Mouse (Mus musculus) midbrain, embryonic 15.5 days (tissue): ENCODE results near the gene Slc27a1. TPM values are rescaled to one million over a fixed set of nuclear protein-coding genes. Genes with fewer than 3 reads are reported as not detected.

Experiments
- ATAC-seq: fragments of 200-750 bp; cut with Nextera tagmentation; replicated peaks from 2 replicates; pipeline ENCODE4 v1.8.0; 2017; ENCODE audit warnings: moderate TSS enrichment
- H3K27ac ChIP-seq: fragments of 300-500 bp; sonication (generic); 2 replicates; pipeline ENCODE4 v1.5.1; 2015; ENCODE audit warnings: mild to moderate bottlenecking, inconsistent platforms
- H3K27me3 ChIP-seq: fragments of 300-500 bp; sonication (generic); replicated peaks from 2 replicates; pipeline ENCODE4 v1.6.1; 2015; ENCODE audit warnings: inconsistent platforms
- H3K36me3 ChIP-seq: fragments of 300-500 bp; sonication (generic); replicated peaks from 2 replicates; pipeline ENCODE4 v1.6.1; 2015; ENCODE audit warnings: inconsistent platforms
- H3K4me1 ChIP-seq: fragments of 300-500 bp; sonication (generic); 2 replicates; pipeline ENCODE4 v1.6.1; 2015; ENCODE audit warnings: inconsistent platforms
- H3K4me2 ChIP-seq: fragments of 300-500 bp; sonication (generic); 2 replicates; pipeline ENCODE4 v1.6.1; 2015; ENCODE audit warnings: inconsistent platforms, mild to moderate bottlenecking, moderate library complexity
- H3K4me3 ChIP-seq: fragments of 300-500 bp; sonication (generic); 2 replicates; pipeline ENCODE4 v1.5.1; 2015; ENCODE audit warnings: mild to moderate bottlenecking, inconsistent platforms
- H3K9ac ChIP-seq: fragments of 300-500 bp; sonication (generic); 2 replicates; pipeline ENCODE4 v1.6.1; 2015; ENCODE audit warnings: mild to moderate bottlenecking, inconsistent platforms
- H3K9me3 ChIP-seq: fragments of 300-500 bp; sonication (generic); 2 replicates; pipeline ENCODE4 v1.6.1; 2016; ENCODE audit warnings: inconsistent platforms
- WGBS: fragments of 180-500 bp; shearing (Covaris S2); methylation state at CpG from one replicate; pipeline ENCODE4 v1.1.7; 2015; ENCODE audit warnings: mixed read lengths; 5-methylcytosine and 5-hydroxymethylcytosine counted together
- microRNA-seq: library from miRNA; unstranded; fragments of <30 nt; microRNA quantifications from one replicate; pipeline ENCODE4, GENCODE M21; 2016
- polyA plus RNA-seq: library from polyadenylated mRNA; unstranded; fragments of >200 nt; fragmentation: Nextera tagmentation; extraction: Ambion mirVana; gene quantifications from 2 replicates; pipeline ENCODE4 v1.2.1, GENCODE M21; 2015

The Slc27a1 gene
- polyA plus RNA-seq, 1 experiment from 2014 or later, result 67.4 TPM

DNA sequence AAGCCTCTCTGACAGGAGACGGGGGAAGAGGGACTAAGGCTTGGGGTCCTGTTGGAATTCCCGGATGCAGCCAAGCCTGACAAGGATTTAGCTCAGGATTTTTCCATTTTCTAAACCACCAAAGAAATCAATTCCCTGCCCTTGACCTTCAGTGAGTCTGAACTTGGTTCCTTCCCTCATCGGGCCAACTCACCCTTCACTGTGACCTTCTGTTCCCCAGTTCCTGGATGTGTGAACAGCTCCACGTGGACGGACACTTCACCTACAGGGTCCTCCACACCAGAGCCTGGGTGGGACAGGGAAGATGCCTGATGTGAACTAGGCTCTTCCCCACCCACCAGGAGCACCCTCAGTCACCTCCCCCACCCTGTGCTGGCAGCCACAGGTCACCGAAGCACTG, 62.1 kb downstream of the Slc27a1 start:
- no peak for ATAC-seq
- H3K4me3 ChIP-seq, result no peak overlapping the region
- 86% methylated on average over 6 of the region's 6 CpGs for WGBS
- H3K4me1 ChIP-seq, result peaks cover 27% of the 10 kb centered on the region
- H3K36me3 ChIP-seq, result 0 out of 2 replicates have a peak, but pooled peaks cover 3% of the 10 kb centered on the region
- no peak overlapping the region for H3K9ac ChIP-seq
- no peak overlapping the region for H3K27ac ChIP-seq
- peaks cover 19% of the 10 kb centered on the region for H3K27me3 ChIP-seq
- H3K4me2 ChIP-seq, result no peak overlapping the region
- no peaks in the 10 kb centered on the region for H3K9me3 ChIP-seq

GRCm38 (mm10) chr8:71631897-71632296, 63.2 kb downstream of the Slc27a1 start:
- H3K4me3 ChIP-seq, result no peak overlapping the region
- peaks cover 19% of the 10 kb centered on the region for H3K27me3 ChIP-seq
- 0 out of 2 replicates have a peak, but pooled peaks cover 5% of the 10 kb centered on the region for H3K36me3 ChIP-seq
- WGBS, result 58% methylated on average over 2 of the region's 2 CpGs
- H3K4me2 ChIP-seq, result no peak overlapping the region
- H3K9ac ChIP-seq, result no peak overlapping the region
- H3K4me1 ChIP-seq, result peaks cover 27% of the 10 kb centered on the region
- no peak overlapping the region for H3K27ac ChIP-seq
- ATAC-seq, result no peak
- H3K9me3 ChIP-seq, result no peaks in the 10 kb centered on the region

DNA sequence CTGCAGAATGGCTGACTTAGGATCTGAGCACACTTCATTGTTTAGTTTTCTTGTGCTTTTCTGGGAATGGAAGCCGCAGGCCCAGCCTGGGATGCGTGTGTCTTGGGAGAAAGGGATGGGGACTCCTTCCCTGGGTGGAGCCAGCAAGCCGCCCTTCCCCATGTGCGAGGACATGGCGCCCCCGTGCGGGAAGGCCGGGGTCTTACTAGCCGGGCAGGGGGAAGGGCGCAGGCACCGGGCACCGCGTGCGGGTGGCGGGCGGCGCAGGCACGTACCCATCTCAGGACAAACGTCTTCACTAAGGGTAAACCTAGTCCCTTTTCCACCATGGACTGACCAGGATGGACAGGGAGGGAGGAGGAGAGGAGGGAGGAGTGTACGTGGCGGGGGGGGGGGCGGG, 64.5 kb downstream of the Slc27a1 start:
- Histone ChIP-seq H3K4me1 (peaks cover 27% of the 10 kb centered on the region), H3K27ac (no peak overlapping the region), H3K4me2 (no peak overlapping the region), H3K27me3 (peaks cover 19% of the 10 kb centered on the region), H3K9ac (no peak overlapping the region), H3K4me3 (no peak overlapping the region), H3K9me3 (no peaks in the 10 kb centered on the region), H3K36me3 (0 out of 2 replicates have a peak, but pooled peaks cover 5% of the 10 kb centered on the region)
- WGBS, result 6% methylated on average over 19 of the region's 22 CpGs
- ATAC-seq, result no peak

DNA sequence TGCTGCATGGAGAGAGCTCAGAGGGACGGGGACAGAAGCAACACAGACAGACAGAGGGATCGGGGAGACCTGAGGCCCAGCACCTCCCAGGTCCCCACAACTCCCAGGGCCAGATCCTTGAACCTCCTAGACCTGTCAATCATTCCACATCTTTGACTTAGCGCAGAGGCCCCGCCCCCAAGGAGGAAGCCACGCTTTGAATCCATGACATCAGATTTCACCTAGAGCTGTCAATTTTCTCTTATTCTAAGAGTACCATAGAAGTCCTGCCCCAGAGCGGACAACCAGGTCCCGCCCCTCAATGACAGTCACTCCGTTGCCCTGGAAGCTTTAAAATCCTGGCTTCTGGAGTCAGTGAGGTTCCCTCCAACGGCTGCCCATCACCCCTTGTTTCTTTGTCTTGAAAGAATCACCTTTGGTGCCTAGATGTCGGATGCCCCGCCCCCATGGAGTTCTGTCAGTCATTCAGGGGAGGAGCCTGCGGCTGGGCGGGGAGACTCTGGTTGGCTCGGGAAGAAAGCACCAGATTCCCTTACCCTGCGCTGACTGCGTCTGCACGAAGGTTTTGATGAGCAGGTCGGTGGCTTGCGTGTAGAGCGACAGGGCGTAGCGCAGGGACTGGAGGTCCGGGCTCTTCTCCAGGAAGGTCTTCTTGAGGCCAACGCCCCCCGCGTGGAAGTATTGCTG, 65.4 kb downstream of the Slc27a1 start:
- peak; percentile 50 for ATAC-seq

More for the DNA sequence above, 65.4 kb downstream of the Slc27a1 start:
- Histone ChIP-seq H3K9ac (no peak overlapping the region; the same call in 1 of the 2 replicates), H3K9me3 (no peaks in the 10 kb centered on the region), H3K4me2 (peak overlapping the region; percentile 25), H3K36me3 (peaks cover 6% of the 10 kb centered on the region; the same call in 1 of the 2 replicates), H3K4me3 (no peak overlapping the region), H3K4me1 (peaks cover 20% of the 10 kb centered on the region), H3K27me3 (peaks cover 23% of the 10 kb centered on the region), H3K27ac (peak overlapping the region; percentile 68)
- WGBS, result 6% methylated on average over 26 of the region's 26 CpGs

Small RNAs within 50 kb of the gene (microRNA-seq; reads per million reads assigned to microRNA genes)
- 2.4 reads per million, percentile 9 among the genes with 10 or more reads in this experiment for gene Mir6769b

Other genes with a start within 250 kb of the Slc27a1 start
- gene Use1, start 202.0 kb upstream of the Slc27a1 start, polyA plus RNA-seq, result 117 and 119 TPM in 2 replicates
- gene Ocel1, start 197.6 kb upstream of the Slc27a1 start, polyA plus RNA-seq, result 6.5 and 6.8 TPM in 2 replicates
- gene Nr2f6, start 186.9 kb upstream of the Slc27a1 start, polyA plus RNA-seq, result 25.0 and 28.7 TPM in 2 replicates
- 7.4 and 7.7 TPM in 2 replicates for gene Ushbp1, start 173.1 kb upstream of the Slc27a1 start, polyA plus RNA-seq
- gene Babam1, start 172.0 kb upstream of the Slc27a1 start, polyA plus RNA-seq, result 101 and 102 TPM in 2 replicates
- 6.5 and 6.7 TPM in 2 replicates for gene Ankle1, start 162.9 kb upstream of the Slc27a1 start, polyA plus RNA-seq
- 188 and 206 TPM in 2 replicates for gene Abhd8, start 105.2 kb upstream of the Slc27a1 start, polyA plus RNA-seq
- 173 and 174 TPM in 2 replicates for gene Mrpl34, start 103.9 kb upstream of the Slc27a1 start, polyA plus RNA-seq
- gene Dda1, start 99.7 kb upstream of the Slc27a1 start, polyA plus RNA-seq, result 240 and 242 TPM in 2 replicates
- 9.6 and 10.9 TPM in 2 replicates for gene Ano8, start 82.9 kb upstream of the Slc27a1 start, polyA plus RNA-seq
- gene Gtpbp3, start 80.8 kb upstream of the Slc27a1 start, polyA plus RNA-seq, result 12.0 and 13.9 TPM in 2 replicates
- gene Plvap, start 57.1 kb upstream of the Slc27a1 start, polyA plus RNA-seq, result 5.2 and 5.6 TPM in 2 replicates
- gene Ccdc194, start 43.2 kb upstream of the Slc27a1 start, polyA plus RNA-seq, result 0.09 and 0.15 TPM in 2 replicates
- 11.5 and 18.0 TPM in 2 replicates for gene Bst2, start 31.4 kb upstream of the Slc27a1 start, polyA plus RNA-seq
- 61.6 and 62.2 TPM in 2 replicates for gene Mvb12a, start 26.0 kb upstream of the Slc27a1 start, polyA plus RNA-seq
- gene Tmem221, start 10.0 kb upstream of the Slc27a1 start, polyA plus RNA-seq, result 0.13 TPM in 1 of 2 replicates, not detected in the other
- 0.08 TPM in 1 of 2 replicates, not detected in the other for gene Nxnl1, start 2.3 kb upstream of the Slc27a1 start, polyA plus RNA-seq
- 217 and 221 TPM in 2 replicates for gene Pgls, start 23.3 kb downstream of the Slc27a1 start, polyA plus RNA-seq
- gene Fam129c, start 28.8 kb downstream of the Slc27a1 start, polyA plus RNA-seq, result 9.3 and 9.4 TPM in 2 replicates
- gene Colgalt1, start 42.1 kb downstream of the Slc27a1 start, polyA plus RNA-seq, result 70.5 and 74.5 TPM in 2 replicates
- gene Unc13a, start 102.9 kb downstream of the Slc27a1 start, polyA plus RNA-seq, result 26.9 and 27.4 TPM in 2 replicates
- gene Jak3, start 107.4 kb downstream of the Slc27a1 start, polyA plus RNA-seq, result 5.2 and 5.8 TPM in 2 replicates
- gene Insl3, start 120.3 kb downstream of the Slc27a1 start, polyA plus RNA-seq, result 0.37 and 1.5 TPM in 2 replicates
- 0.27 and 0.36 TPM in 2 replicates for gene B3gnt3, start 132.9 kb downstream of the Slc27a1 start, polyA plus RNA-seq
- 96.0 and 102 TPM in 2 replicates for gene Fcho1, start 156.8 kb downstream of the Slc27a1 start, polyA plus RNA-seq